Mouse (Mus musculus) cerebellum, adult 18-20 months (tissue): ENCODE data around the gene Foxs1.

Source experiments
- DNase-seq, 2 experiments: peaks; one replicate each; pipeline ENCODE4 v3.0.0; 2021

The Foxs1 gene

GRCm38 (mm10) chr2:152928219-152928987 is 4.6 kb downstream of the Foxs1 start:
- DNase-seq: no peak

GRCm38 (mm10) chr2:152927371-152927770 is 5.6 kb downstream of the Foxs1 start:
- DNase-seq: no peak

- DNase-seq: no peak
Observed at GRCm38 (mm10) chr2:152926896-152927295, 6.1 kb downstream of the Foxs1 start.

- no peak for DNase-seq
Observed at GRCm38 (mm10) chr2:152925189-152925872, 7.7 kb downstream of the Foxs1 start.

- DNase-seq: no peak
Observed at GRCm38 (mm10) chr2:152924543-152924942, 8.5 kb downstream of the Foxs1 start.

GRCm38 (mm10) chr2:152924128-152924527 is 8.9 kb downstream of the Foxs1 start:
- no peak for DNase-seq

- peak; percentile 64 to 68 for DNase-seq
Observed at GRCm38 (mm10) chr2:152923621-152924020, 9.4 kb downstream of the Foxs1 start.

- no peak for DNase-seq
Observed at GRCm38 (mm10) chr2:152922376-152922775, 10.6 kb downstream of the Foxs1 start.

GRCm38 (mm10) chr2:152917671-152918070 is 15.3 kb downstream of the Foxs1 start:
- DNase-seq: no peak

GRCm38 (mm10) chr2:152916111-152916510 is 16.9 kb downstream of the Foxs1 start:
- DNase-seq: no peak

- DNase-seq: no peak
Observed at GRCm38 (mm10) chr2:152915453-152915852, 17.6 kb downstream of the Foxs1 start.

GRCm38 (mm10) chr2:152914310-152915120 is 18.5 kb downstream of the Foxs1 start:
- DNase-seq: peak; percentile 84 to 93

- no peak for DNase-seq
Observed at GRCm38 (mm10) chr2:152913471-152913870, 19.5 kb downstream of the Foxs1 start.

- no peak for DNase-seq
Observed at GRCm38 (mm10) chr2:152911432-152911831, 21.6 kb downstream of the Foxs1 start.

- DNase-seq: peak in 1 of 2 experiments; percentile 43
Observed at GRCm38 (mm10) chr2:152911031-152911430, 22.0 kb downstream of the Foxs1 start, which contains the start of gene Mylk2. Gene Mylk2, plus strand, starts transcription at chr2:152911352.

- DNase-seq: no peak
Observed at GRCm38 (mm10) chr2:152909848-152910247, 23.2 kb downstream of the Foxs1 start.

- DNase-seq: no peak
Observed at GRCm38 (mm10) chr2:152907114-152907943, 25.7 kb downstream of the Foxs1 start.

- no peak for DNase-seq
Observed at GRCm38 (mm10) chr2:152906274-152907037, 26.6 kb downstream of the Foxs1 start.

GRCm38 (mm10) chr2:152905036-152905829 is 27.8 kb downstream of the Foxs1 start:
- no peak for DNase-seq

GRCm38 (mm10) chr2:152904127-152904643 is 28.8 kb downstream of the Foxs1 start:
- DNase-seq: no peak
